In the genomic region with DNA sequence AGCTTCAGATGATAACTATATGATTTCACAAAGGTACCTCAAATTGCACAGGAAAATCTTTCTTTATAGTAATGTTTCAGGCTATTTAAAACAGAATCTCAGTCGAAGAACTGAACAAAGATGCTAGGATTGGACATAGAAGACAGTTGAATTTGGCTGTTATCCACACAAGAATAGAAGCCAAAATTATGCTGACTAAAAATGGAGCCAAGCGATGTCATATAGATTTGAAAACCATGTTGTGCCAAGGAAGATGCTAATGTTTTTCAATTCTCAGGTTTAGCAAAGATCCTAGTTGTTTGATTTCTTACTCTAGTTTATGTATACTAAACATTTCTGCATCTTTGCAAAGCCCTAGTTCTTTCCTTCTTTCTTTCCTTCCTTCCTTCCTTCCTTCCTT, we compare ENCODE assay signal across 17 mouse cellular contexts.
"Had no signal": no experiment of that assay in that cellular context is flagged by ENCODE, and none has a peak within 500 bp of the region (broad histone marks: within the 10 kb centered on the region; RNA-seq: fewer than 3 reads in every experiment).

No protein-coding gene starts in this region.

- H3K9ac ChIP-seq: lung, embryonic 14.5 days; midbrain, embryonic 12.5 days; neural tube, embryonic 13.5 days; neural tube, embryonic 15.5 days; stomach, embryonic 15.5 days had no signal

- ATAC-seq: midbrain, embryonic 16.5 days had no signal

- H3K27ac ChIP-seq: midbrain, embryonic 10.5 days; midbrain, embryonic 12.5 days; neural tube, embryonic 13.5 days; neural tube, embryonic 15.5 days; stomach, embryonic 15.5 days; stomach, postnatal 0 days had no signal

- H3K27me3 ChIP-seq: midbrain, embryonic 12.5 days; neural tube, embryonic 13.5 days; neural tube, embryonic 15.5 days; stomach, embryonic 15.5 days had no signal

- H3K36me3 ChIP-seq: midbrain, embryonic 10.5 days; midbrain, embryonic 12.5 days; neural tube, embryonic 13.5 days; neural tube, embryonic 15.5 days; stomach, embryonic 15.5 days had no signal

- DNase-seq: lung, adult 18-20 months; lung, embryonic 14.5 days; lung, postnatal 10 days; lung, postnatal 4 days; midbrain, embryonic 14.5 days; right cerebral cortex, postnatal 14 days; thymus, adult 18-20 months; thymus, postnatal 14 days; thymus, postnatal 36 days had no signal

- H3K4me3 ChIP-seq: midbrain, embryonic 10.5 days; midbrain, embryonic 12.5 days; myocyte; neural tube, embryonic 13.5 days; neural tube, embryonic 15.5 days; stomach, embryonic 15.5 days had no signal

- H3K4me2 ChIP-seq: lung, embryonic 14.5 days; midbrain, embryonic 12.5 days; neural tube, embryonic 13.5 days; neural tube, embryonic 15.5 days; stomach, embryonic 15.5 days had no signal

- H3K9me3 ChIP-seq: midbrain, embryonic 10.5 days; midbrain, embryonic 12.5 days; neural tube, embryonic 13.5 days; neural tube, embryonic 15.5 days; stomach, embryonic 15.5 days had no signal

- H3K4me1 ChIP-seq: midbrain, embryonic 10.5 days; midbrain, embryonic 12.5 days; neural tube, embryonic 13.5 days; neural tube, embryonic 15.5 days; stomach, embryonic 15.5 days had no signal
